Mouse (Mus musculus): ENCODE measurements around the gene Gm20696.

DNA sequence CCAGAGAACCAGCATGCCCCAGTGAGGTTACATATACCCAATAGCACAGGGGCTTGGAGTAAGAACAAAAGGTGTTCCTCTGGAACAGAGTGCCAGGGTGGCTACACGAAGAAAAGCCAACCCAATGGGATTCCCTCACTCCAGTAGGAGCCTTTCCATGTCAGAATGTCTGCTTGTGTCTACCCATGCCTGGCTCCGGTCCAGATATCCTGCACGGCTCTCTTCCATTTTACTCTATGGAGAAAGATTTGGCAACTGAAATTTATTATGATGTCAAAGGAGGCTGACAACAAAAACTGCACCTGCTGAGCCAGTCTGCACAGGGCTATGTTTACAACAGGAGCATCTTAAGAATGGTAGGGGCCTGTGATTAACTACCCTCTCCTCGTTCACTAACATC is 377.4 kb downstream of the Gm20696 start:
- TF ChIP-seq EP300 (IDR thresholded peaks at IDR 0.05; ENCODE audit: insufficient read depth, low read depth, low read length) = no peak
- TF ChIP-seq POLR2A (IDR thresholded peaks at IDR 0.05; ENCODE audit: insufficient read depth, low read length) = no peak
- TF ChIP-seq CTCF (IDR thresholded peaks at IDR 0.05; ENCODE audit: low read depth, low read length) = no peak

Data from ES-Bruce4 (cell line).